Mouse (Mus musculus) kidney, embryonic 16.5 days (tissue): Measurements from ENCODE around the gene Cdk20. TPM values are rescaled to one million over a fixed set of nuclear protein-coding genes. Genes with fewer than 3 reads are reported as not detected.

Experiments
- ATAC-seq: fragments of 200-750 bp; cut with Nextera tagmentation; 2 replicates; pipeline ENCODE4 v1.8.0; 2017; ENCODE audit warnings: moderate TSS enrichment; ENCODE audit not compliant: low FRiP score, low TSS enrichment
- H3K27ac ChIP-seq: fragments of 300-500 bp; sonication (generic); 2 replicates; pipeline ENCODE4 v1.5.1; 2014; ENCODE audit warnings: low read length
- H3K27me3 ChIP-seq: fragments of 300-500 bp; sonication (generic); 2 replicates; pipeline ENCODE4 v1.6.1; 2014; ENCODE audit warnings: low read length, control low read depth, mixed read lengths; ENCODE audit not compliant: insufficient read depth
- H3K36me3 ChIP-seq: fragments of 300-500 bp; sonication (generic); 2 replicates; pipeline ENCODE4 v1.6.1; 2014; ENCODE audit warnings: low read length, control low read depth, mixed read lengths; ENCODE audit not compliant: insufficient read depth
- H3K4me1 ChIP-seq: fragments of 300-500 bp; sonication (generic); 2 replicates; pipeline ENCODE4 v1.6.1; 2014; ENCODE audit warnings: low read length, control low read depth, mixed read lengths; ENCODE audit not compliant: insufficient read depth
- H3K4me2 ChIP-seq: fragments of 300-500 bp; sonication (generic); replicated peaks from 2 replicates; pipeline ENCODE4 v1.6.1; 2014; ENCODE audit warnings: low read depth, low read length
- H3K4me3 ChIP-seq: fragments of 300-500 bp; sonication (generic); 2 replicates; pipeline ENCODE4 v1.5.1; 2014; ENCODE audit warnings: mild to moderate bottlenecking, low read length
- H3K9ac ChIP-seq: fragments of 300-500 bp; sonication (generic); replicated peaks from 2 replicates; pipeline ENCODE4 v1.6.1; 2014; ENCODE audit warnings: low read length
- H3K9me3 ChIP-seq: fragments of 300-500 bp; sonication (generic); 2 replicates; pipeline ENCODE4 v1.6.1; 2016; ENCODE audit warnings: low read length, control low read depth
- WGBS: fragments of 180-500 bp; shearing (Covaris S2); extraction: QIAGEN DNeasy Blood & Tissue Kit; methylation state at CpG from one replicate; pipeline ENCODE4 v1.1.7; 2014; 5-methylcytosine and 5-hydroxymethylcytosine counted together
- polyA plus RNA-seq: library from polyadenylated mRNA; unstranded; fragments of >200 nt; fragmentation: Nextera tagmentation; extraction: Ambion mirVana; gene quantifications from 2 replicates; pipeline ENCODE4 v1.2.1, GENCODE M21; 2015

The Cdk20 gene
- polyA plus RNA-seq, 1 experiment from 2014 or later, result 12.8 TPM

- H3K4me2 ChIP-seq, result no peak overlapping the region
- H3K27me3 ChIP-seq, result no peaks in the 10 kb centered on the region
- no peak for ATAC-seq
- 23% methylated on average over 3 of the region's 3 CpGs for WGBS
- no peaks in the 10 kb centered on the region for H3K36me3 ChIP-seq
- no peak overlapping the region for H3K9ac ChIP-seq
- H3K4me3 ChIP-seq, result no peak overlapping the region
- H3K4me1 ChIP-seq, result peaks cover 31% of the 10 kb centered on the region
- no peak overlapping the region; the same call in 1 of the 2 replicates for H3K27ac ChIP-seq
- no peaks in the 10 kb centered on the region for H3K9me3 ChIP-seq
These were observed 10.7 kb upstream of the Cdk20 start for GRCm38 (mm10) chr13:64421386-64421785.

DNA sequence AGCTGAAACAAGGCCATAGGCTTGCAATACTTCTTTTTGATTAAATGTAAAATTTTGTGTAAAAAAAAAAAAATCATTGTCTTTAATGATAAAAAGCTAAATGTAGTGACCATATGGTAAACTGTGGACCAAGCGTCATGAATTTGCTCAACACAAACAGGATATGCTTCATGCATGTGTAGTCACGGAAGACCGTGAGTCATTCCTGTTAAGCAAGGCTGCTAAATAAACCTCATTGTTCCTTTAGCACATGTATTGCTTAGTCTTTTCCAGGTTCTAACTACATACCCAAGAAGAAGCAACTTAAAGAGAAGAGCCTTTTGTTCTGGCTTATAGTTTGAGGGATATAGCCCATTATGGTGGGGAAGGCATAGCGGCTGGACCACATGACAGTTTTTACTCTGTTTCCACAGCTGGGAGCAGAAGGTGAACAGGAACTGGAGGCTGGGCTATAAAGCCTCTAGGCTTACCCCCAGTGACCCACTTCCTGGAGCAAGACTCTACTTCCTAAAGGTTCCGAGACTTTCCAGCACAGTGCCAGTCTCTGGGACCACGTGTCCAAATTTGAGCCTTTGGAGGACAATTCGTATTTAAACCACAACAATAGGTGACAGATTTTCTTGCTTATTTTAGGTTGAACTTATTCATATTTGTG is 10.0 kb upstream of the Cdk20 start:
- Histone ChIP-seq H3K27ac (no peak overlapping the region), H3K36me3 (no peaks in the 10 kb centered on the region), H3K4me1 (peaks cover 25% of the 10 kb centered on the region), H3K27me3 (no peaks in the 10 kb centered on the region), H3K4me2 (no peak overlapping the region), H3K9ac (no peak overlapping the region), H3K4me3 (no peak overlapping the region), H3K9me3 (no peaks in the 10 kb centered on the region)
- ATAC-seq, result no peak
- WGBS, result 70% methylated on average over 7 of the region's 7 CpGs

DNA sequence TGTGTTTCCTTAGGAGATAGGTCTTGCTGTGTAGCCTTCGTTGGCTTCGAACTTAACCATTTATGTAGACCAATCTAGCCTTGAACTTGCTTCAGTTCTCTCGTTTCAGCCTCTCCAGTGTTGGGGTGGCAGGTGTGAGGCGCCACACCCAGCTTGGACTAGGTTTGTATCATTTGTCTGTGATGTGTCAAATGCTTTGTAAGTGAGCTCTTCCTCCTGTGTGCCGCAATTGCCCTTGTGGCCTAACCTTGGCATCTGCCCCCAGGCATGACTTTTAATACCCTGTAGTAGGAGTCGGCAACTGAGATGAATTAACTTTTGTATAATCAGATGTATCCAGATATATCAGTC is 9.5 kb upstream of the Cdk20 start:
- H3K27me3 ChIP-seq, result no peaks in the 10 kb centered on the region
- no peaks in the 10 kb centered on the region for H3K36me3 ChIP-seq
- peaks cover 22% of the 10 kb centered on the region for H3K4me1 ChIP-seq
- H3K9ac ChIP-seq, result no peak overlapping the region
- ATAC-seq, result no peak
- H3K4me3 ChIP-seq, result no peak overlapping the region
- WGBS, result 81% methylated on average over 6 of the region's 6 CpGs
- H3K4me2 ChIP-seq, result no peak overlapping the region
- H3K27ac ChIP-seq, result no peak overlapping the region
- H3K9me3 ChIP-seq, result no peaks in the 10 kb centered on the region

DNA sequence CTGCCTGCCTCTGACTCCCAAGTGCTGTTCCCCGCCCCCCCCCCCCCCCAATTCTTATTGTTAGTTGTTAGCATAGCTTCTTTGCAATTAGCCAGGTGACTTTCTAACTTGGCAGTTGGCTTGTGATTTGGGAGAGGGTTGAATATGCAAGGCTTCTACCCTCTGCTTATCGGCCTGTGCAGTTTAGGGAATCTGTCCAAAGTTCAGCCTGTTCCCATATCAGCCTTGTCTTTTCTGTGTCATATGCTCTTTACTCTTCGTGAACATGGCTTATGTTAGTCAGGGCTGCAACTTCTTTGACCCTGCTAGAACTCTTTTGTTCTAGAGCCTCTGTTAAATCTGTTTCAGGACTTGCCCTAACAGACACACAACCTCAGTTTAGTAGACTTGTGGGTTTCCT is 7.8 kb upstream of the Cdk20 start:
- no peak overlapping the region for H3K9ac ChIP-seq
- H3K4me2 ChIP-seq, result no peak overlapping the region
- peaks cover 17% of the 10 kb centered on the region for H3K4me1 ChIP-seq
- no peaks in the 10 kb centered on the region for H3K9me3 ChIP-seq
- no peaks in the 10 kb centered on the region for H3K36me3 ChIP-seq
- H3K27me3 ChIP-seq, result no peaks in the 10 kb centered on the region
- ATAC-seq, result no peak
- 68% methylated on average over 3 of the region's 3 CpGs for WGBS
- no peak overlapping the region for H3K4me3 ChIP-seq
- H3K27ac ChIP-seq, result no peak overlapping the region

DNA sequence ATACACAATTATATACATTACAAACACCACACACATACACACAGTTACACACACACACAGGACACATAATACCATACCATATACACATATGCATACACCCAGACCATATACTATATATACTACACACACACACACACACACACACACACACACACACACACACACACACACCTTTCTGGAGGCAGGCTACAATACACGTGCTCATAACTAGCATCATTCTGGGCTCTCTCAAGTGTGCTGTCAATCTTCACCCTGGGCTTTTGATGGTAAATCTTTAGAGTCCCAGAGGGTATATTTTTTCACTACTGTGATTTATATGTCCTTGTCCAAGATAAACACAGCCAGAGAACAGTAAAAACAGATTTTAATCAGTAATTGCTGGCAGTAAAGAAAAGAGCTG is 6.8 kb upstream of the Cdk20 start:
- 17% methylated on average over 1 of the region's 1 CpGs for WGBS
- no peak for ATAC-seq
- no peak overlapping the region for H3K9ac ChIP-seq
- no peak overlapping the region for H3K4me2 ChIP-seq
- H3K9me3 ChIP-seq, result no peaks in the 10 kb centered on the region
- no peaks in the 10 kb centered on the region for H3K27me3 ChIP-seq
- H3K36me3 ChIP-seq, result no peaks in the 10 kb centered on the region
- H3K27ac ChIP-seq, result no peak overlapping the region
- H3K4me3 ChIP-seq, result no peak overlapping the region
- H3K4me1 ChIP-seq, result peaks cover 17% of the 10 kb centered on the region

DNA sequence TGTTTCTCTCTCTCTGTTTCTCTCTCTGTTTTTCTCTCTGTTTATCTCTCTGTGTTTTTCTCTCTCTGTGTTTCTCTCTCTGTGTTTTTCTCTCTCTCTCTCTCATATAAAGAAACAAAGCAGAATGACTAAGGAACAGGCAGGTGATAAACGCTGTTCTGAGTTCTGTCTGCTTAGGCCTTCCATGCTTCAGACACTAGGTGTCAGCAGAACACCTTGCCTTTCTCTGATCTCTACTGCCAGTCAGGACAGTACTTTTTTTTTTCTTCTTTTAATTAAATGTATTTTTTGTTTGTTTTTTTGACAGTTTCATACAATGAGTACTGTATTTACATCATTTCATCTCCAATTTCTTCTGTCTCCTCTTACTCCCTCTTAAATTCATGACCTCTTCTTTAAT is 2.8 kb upstream of the Cdk20 start:
- Histone ChIP-seq H3K9me3 (no peaks in the 10 kb centered on the region), H3K27me3 (no peaks in the 10 kb centered on the region), H3K4me2 (no peak overlapping the region), H3K4me3 (no peak overlapping the region), H3K36me3 (no peaks in the 10 kb centered on the region), H3K4me1 (peaks cover 18% of the 10 kb centered on the region), H3K27ac (no peak overlapping the region), H3K9ac (no peak overlapping the region)
- no peak for ATAC-seq
- 19% methylated on average over 1 of the region's 1 CpGs for WGBS

GRCm38 (mm10) chr13:64437801-64438200 is 5.7 kb downstream of the Cdk20 start:
- Histone ChIP-seq H3K27me3 (no peaks in the 10 kb centered on the region), H3K4me2 (no peak overlapping the region), H3K9me3 (no peaks in the 10 kb centered on the region), H3K9ac (no peak overlapping the region), H3K27ac (no peak overlapping the region), H3K4me1 (peaks cover 6% of the 10 kb centered on the region), H3K4me3 (no peak overlapping the region), H3K36me3 (0 out of 2 replicates have a peak, but pooled peaks cover 2% of the 10 kb centered on the region)
- WGBS, result 59% methylated on average over 7 of the region's 7 CpGs
- ATAC-seq, result no peak

- 54% methylated on average over 9 of the region's 9 CpGs for WGBS
- ATAC-seq, result peak; percentile 28
- H3K4me3 ChIP-seq, result no peak overlapping the region
These were observed 6.8 kb downstream of the Cdk20 start for GRCm38 (mm10) chr13:64438863-64439452.

DNA sequence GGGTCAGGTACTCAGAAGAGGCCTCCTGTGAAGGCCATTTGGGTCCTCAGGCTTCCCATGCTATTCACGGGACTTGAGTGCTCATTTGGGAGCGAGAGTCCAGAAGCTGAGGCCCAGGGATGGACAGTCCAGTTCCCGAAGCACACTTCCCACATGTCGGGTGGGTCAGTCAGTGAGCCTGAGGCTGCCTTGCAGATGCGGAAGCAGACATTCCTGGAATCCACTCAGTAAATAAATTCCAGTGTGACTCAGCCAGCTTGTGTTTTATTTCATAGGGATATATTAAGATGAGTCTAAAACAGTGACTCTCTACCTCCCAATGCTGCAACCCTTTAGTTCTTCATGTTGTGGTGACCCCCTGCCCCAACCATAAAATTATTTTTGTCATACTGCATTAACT is 7.4 kb downstream of the Cdk20 start:
- Histone ChIP-seq H3K36me3 (0 out of 2 replicates have a peak, but pooled peaks cover 2% of the 10 kb centered on the region), H3K4me1 (no peaks in the 10 kb centered on the region), H3K4me3 (no peak overlapping the region), H3K4me2 (no peak overlapping the region), H3K9ac (no peak overlapping the region), H3K9me3 (no peaks in the 10 kb centered on the region), H3K27me3 (no peaks in the 10 kb centered on the region), H3K27ac (no peak overlapping the region)
- WGBS, result 75% methylated on average over 5 of the region's 5 CpGs
- no peak for ATAC-seq

More at GRCm38 (mm10) chr13:64438863-64439452, 6.8 kb downstream of the Cdk20 start:
- Histone ChIP-seq H3K27me3 (no peaks in the 10 kb centered on the region), H3K27ac (no peak overlapping the region), H3K9ac (no peak overlapping the region), H3K4me1 (no peaks in the 10 kb centered on the region), H3K9me3 (no peaks in the 10 kb centered on the region), H3K36me3 (0 out of 2 replicates have a peak, but pooled peaks cover 2% of the 10 kb centered on the region), H3K4me2 (no peak overlapping the region)

- ATAC-seq, result no peak
- no peak overlapping the region for H3K4me2 ChIP-seq
- H3K36me3 ChIP-seq, result 0 out of 2 replicates have a peak, but pooled peaks cover 2% of the 10 kb centered on the region
- no peaks in the 10 kb centered on the region for H3K27me3 ChIP-seq
- no peak overlapping the region for H3K4me3 ChIP-seq
- H3K9me3 ChIP-seq, result no peaks in the 10 kb centered on the region
- 70% methylated on average over 4 of the region's 4 CpGs for WGBS
- H3K4me1 ChIP-seq, result no peaks in the 10 kb centered on the region
- no peak overlapping the region for H3K9ac ChIP-seq
- no peak overlapping the region for H3K27ac ChIP-seq
These were observed 8.5 kb downstream of the Cdk20 start for GRCm38 (mm10) chr13:64440592-64440991.
